Mouse (Mus musculus) cerebellum, adult 11-12 months (tissue): Measurements from ENCODE around the gene Fam19a3.
A peak's percentile ranks its signal among the peaks of the same experiment; 100 is the strongest.
"Not testable (repeated sequence)": the region's sequence is repeated elsewhere in the genome, so short reads cannot be mapped to it uniquely, and the experiment has no call there.

Experiments
- DNase-seq: peaks from one replicate; pipeline ENCODE4 v3.0.0; 2022

Gene Fam19a3

DNA sequence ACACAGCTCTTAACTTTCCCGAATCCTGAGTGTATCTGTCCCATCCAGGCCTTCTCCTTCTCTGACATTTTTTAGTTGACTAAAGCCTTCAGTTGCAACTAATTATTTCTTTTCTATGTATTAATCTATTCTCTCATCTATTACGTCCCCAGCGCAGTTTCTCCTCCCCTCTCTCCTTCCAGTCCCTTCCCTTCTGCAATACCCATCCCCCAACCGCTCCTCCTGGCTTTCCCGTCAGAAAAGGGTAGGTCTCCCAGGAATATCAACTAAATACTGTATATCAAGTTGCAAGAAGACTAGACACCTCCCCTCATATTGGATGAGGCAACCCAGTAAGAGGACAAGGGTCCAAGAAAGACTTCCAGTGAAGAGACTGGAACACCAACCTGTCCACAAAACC, 22.8 kb downstream of the Fam19a3 start:
- no peak for DNase-seq

DNA sequence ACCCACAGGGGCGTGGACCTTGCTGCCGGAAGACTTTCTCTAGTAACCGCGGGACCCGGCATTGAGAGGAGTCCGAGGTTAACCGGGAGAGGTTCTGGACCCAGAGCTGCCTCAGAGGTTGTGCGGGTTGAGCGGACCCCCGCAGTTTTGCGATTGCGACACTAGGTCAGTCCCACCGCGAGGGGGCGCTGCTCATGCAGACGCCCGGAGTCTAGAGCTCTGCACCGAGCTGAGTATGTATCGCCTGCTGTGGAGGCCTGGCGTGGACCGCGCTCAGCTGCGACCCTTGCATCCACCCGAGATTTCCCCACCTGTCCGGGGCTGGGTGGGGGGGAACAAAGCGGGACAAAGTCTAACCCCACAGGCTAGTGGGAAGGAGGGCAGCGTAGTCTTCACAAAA, 23.2 kb downstream of the Fam19a3 start:
- peak; percentile 23 for DNase-seq

DNA sequence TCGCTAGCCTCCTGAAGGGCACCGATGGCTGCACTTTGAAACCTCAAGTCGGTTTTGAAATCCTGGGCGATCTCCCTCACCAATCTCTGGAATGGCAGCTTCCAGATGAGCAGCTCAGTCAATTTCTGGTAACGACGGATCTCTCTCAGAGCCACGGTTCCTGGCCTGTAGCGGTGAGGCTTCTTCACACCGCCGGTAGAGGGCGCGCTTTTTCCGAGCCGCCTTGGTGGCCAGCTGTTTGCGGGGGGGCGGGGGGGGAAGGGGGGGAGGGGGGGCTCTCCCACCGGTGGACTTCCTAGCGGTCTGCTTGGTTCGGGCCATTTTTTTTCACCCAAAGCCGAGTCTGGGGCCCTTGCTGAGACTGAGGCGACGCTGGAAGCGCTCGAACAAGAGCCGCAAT, 28.8 kb downstream of the Fam19a3 start:
- DNase-seq: not testable (repeated sequence)

DNA sequence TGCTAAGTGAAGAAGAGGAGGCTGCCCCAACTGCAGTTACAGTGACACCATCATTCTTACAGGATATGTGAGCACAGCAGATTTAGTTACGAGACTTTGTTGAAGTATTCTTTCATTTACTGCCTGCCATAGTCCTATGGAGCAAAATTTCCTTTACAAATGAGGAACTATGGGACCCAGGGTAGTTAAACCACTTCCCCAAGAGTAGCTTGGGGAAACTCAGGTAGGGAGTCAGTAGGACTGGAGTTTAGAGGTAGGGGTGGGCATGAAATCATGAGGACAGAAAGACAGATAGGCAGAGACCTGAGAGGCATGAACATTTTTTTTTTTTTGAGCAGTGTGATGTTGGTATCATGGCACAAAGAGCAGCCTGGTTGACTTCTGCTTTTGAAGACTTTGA, 37.8 kb downstream of the Fam19a3 start:
- no peak for DNase-seq

DNA sequence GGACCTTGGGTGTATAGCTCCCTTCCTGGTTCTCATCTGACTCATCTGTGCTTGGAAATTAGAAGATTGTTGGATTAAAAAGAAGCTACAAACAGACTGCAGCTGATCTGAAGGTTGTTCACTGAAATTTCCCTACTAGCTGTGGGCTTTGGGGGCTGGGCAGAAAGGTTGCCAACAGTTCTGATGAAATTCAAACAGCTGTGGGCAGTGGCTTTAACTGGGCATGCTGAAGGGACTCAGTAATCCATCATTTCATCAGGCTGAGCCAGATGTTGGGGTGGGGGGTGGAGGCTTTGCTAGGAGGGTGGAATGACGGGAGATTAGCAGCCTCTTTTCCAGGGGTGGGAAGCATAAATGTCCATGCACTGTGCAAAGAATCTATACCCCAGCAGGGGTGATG, 38.5 kb downstream of the Fam19a3 start:
- DNase-seq: no peak

DNA sequence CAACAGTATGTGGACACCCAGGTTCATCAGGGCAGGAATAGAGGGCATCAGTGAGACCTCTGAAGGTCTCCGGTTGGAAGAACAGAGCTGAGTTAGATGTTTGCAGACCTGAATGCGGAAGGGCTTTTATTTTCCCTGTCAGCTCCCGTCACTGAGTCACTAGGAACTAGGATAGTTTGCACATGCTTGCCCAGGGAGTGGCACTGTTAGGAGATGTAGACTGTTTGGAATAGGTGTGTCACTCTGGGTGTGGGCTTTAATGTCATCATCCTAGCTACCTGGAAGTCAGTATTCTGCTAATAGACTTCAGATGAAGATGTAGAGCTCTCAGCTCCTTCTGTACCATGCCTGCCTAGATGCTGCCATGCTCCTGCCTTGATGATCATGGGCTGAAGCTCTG, 39.7 kb downstream of the Fam19a3 start:
- DNase-seq: no peak

DNA sequence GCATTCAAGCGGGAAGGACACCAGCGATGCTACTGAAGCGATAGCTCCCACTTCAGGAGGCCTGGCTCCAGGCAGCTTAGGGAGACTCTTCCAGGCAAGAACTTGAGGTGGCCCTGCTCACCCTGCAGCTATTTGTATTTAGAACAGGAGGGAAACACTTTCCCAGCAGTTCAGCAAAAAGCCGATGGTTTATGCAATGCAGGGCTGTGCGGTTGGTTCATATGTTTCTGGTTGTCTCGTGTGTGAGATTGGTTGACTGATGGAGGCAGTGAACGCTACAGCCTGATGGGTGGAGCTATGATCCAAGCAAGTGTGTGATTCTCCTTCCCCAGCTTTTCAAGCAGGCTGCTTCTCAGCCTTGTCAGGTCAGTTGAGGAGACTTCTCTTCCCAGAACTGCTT, 47.0 kb downstream of the Fam19a3 start:
- no peak for DNase-seq

DNA sequence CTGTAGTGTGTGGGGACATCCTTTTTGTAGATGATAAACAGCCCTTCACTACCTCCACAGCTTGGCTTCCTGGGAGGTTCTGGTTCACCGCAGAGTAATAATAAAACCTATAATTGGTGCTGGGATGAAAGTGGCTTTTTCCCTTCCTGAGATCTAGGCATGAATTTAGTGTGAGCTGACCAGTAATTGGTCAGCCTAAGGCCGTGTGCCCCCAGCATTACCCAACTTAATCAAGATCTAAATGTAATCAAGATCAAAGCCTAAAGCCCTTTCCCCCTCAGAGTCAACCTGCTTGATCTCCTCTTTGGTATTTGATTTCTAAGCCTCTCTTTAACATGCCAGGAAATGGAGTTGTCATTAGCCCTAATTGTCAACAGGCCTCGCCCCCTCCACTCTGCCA, 48.7 kb downstream of the Fam19a3 start:
- no peak for DNase-seq

DNA sequence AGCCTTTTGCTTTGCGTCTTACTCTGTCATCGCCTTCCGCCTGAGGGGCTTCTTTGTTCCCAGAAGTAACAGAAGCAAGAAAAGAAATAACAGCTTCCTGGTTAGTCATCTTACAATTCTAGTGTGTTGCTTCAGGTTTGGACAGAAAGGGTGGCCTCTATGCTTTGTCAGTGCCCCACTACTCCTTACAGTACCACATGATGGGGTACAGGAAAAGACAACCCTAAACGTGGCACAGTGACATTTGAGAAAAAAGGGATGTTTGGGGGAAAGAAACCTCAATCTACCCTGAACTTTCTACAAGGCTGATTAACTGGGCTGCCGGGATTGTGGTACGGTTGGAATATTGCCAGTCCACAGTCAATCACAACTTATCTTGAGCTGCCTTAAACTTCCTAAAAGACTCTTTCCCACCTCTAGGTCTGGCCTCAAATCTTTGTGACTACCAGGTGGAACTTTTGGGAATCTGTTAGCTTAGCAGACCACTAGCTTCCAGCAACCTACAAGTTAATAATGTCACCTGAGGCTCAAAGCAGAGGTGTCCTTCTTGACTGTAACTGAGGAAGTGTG, 52.3 kb downstream of the Fam19a3 start:
- DNase-seq: no peak
